Mouse (Mus musculus) stomach, postnatal 0 days (tissue): Measurements from ENCODE around the gene Lctl. TPM values are rescaled to one million over a fixed set of nuclear protein-coding genes. Genes with fewer than 3 reads are reported as not detected.
"Not testable (repeated sequence)": the region's sequence is repeated elsewhere in the genome, so short reads cannot be mapped to it uniquely, and the experiment has no call there.

ENCODE experiments used
- ATAC-seq: fragments of 200-750 bp; cut with Nextera tagmentation; 2 replicates; pipeline ENCODE4 v1.8.0; 2017; ENCODE audit not compliant: low FRiP score, low TSS enrichment
- DNase-seq: peaks from one replicate; pipeline ENCODE4 v3.0.0-alpha.2; 2016; ENCODE audit warnings: low spot score
- H3K27ac ChIP-seq: fragments of 300-500 bp; sonication (generic); replicated peaks from 2 replicates; pipeline ENCODE4 v1.5.1; 2014; ENCODE audit warnings: mild to moderate bottlenecking, control low read depth
- H3K27me3 ChIP-seq: fragments of 300-500 bp; sonication (generic); 2 replicates; pipeline ENCODE4 v1.6.1; 2014; ENCODE audit warnings: low read length; ENCODE audit not compliant: control insufficient read depth, insufficient read depth
- H3K36me3 ChIP-seq: fragments of 300-500 bp; sonication (generic); 2 replicates; pipeline ENCODE4 v1.6.1; 2014; ENCODE audit warnings: low read length, mixed read lengths; ENCODE audit not compliant: control insufficient read depth, insufficient read depth
- H3K4me1 ChIP-seq: fragments of 300-500 bp; sonication (generic); replicated peaks from 2 replicates; pipeline ENCODE4 v1.6.1; 2014; ENCODE audit warnings: antibody characterized with exemption; ENCODE audit not compliant: control insufficient read depth, insufficient read depth
- H3K4me2 ChIP-seq: fragments of 300-500 bp; sonication (generic); replicated peaks from 2 replicates; pipeline ENCODE4 v1.6.1; 2014; ENCODE audit warnings: low read depth, mild to moderate bottlenecking, control low read depth, moderate library complexity
- H3K4me3 ChIP-seq: fragments of 300-500 bp; sonication (generic); 2 replicates; pipeline ENCODE4 v1.5.1; 2014; ENCODE audit warnings: low read depth, low read length, control low read depth
- H3K9ac ChIP-seq: fragments of 300-500 bp; sonication (generic); 2 replicates; pipeline ENCODE4 v1.6.1; 2014; ENCODE audit warnings: mild to moderate bottlenecking, low read length, control low read depth, mixed read lengths
- H3K9me3 ChIP-seq: fragments of 300-500 bp; sonication (generic); 2 replicates; pipeline ENCODE4 v1.6.1; 2016; ENCODE audit warnings: low read length; ENCODE audit not compliant: control insufficient read depth
- CTCF ChIP-seq: IDR thresholded peaks from 2 replicates; pipeline ENCODE4 v1.5.1; 2016; ENCODE audit warnings: antibody characterized with exemption, low read depth, mild to moderate bottlenecking, moderate library complexity
- EP300 ChIP-seq: optimal IDR thresholded peaks from 2 replicates; pipeline ENCODE3; 2016; ENCODE audit warnings: antibody characterized with exemption
- WGBS: fragments of 180-500 bp; shearing (Covaris S2); extraction: QIAGEN DNeasy Blood & Tissue Kit; methylation state at CpG from one replicate; pipeline ENCODE4 v1.1.7; 2014; 5-methylcytosine and 5-hydroxymethylcytosine counted together
- polyA plus RNA-seq: library from polyadenylated mRNA; unstranded; fragments of >200 nt; fragmentation: Nextera tagmentation; extraction: Ambion mirVana; gene quantifications from 2 replicates; pipeline ENCODE4 v1.2.1, GENCODE M21; 2015

The Lctl gene
- polyA plus RNA-seq, 1 experiment from 2014 or later: 0.13 TPM

- H3K36me3 ChIP-seq, H3K4me3 ChIP-seq, H3K4me2 ChIP-seq, H3K27ac ChIP-seq, H3K4me1 ChIP-seq, ATAC-seq, H3K9ac ChIP-seq, H3K9me3 ChIP-seq, H3K27me3 ChIP-seq: not testable (repeated sequence)
- DNase-seq: peak; percentile 43
- WGBS: 4% methylated on average over 6 of the region's 6 CpGs
- TF ChIP-seq CTCF: peak; percentile 77
Observed at GRCm38 (mm10) chr9:64138896-64139295, 21.9 kb downstream of the Lctl start.

GRCm38 (mm10) chr9:64139879-64140278, 22.9 kb downstream of the Lctl start:
- Histone ChIP-seq H3K4me3 (no peak overlapping the region), H3K27me3 (no peaks in the 10 kb centered on the region), H3K4me2 (no peak overlapping the region), H3K9ac (no peak overlapping the region), H3K27ac (no peak overlapping the region), H3K4me1 (no peaks in the 10 kb centered on the region), H3K9me3 (no peaks in the 10 kb centered on the region), H3K36me3 (no peaks in the 10 kb centered on the region; the same call in 1 of the 2 replicates)
- ATAC-seq (no peak), DNase-seq (no peak)
- WGBS: 83% methylated on average over 9 of the region's 9 CpGs
- TF ChIP-seq CTCF (no peak), EP300 (no peak)

DNA sequence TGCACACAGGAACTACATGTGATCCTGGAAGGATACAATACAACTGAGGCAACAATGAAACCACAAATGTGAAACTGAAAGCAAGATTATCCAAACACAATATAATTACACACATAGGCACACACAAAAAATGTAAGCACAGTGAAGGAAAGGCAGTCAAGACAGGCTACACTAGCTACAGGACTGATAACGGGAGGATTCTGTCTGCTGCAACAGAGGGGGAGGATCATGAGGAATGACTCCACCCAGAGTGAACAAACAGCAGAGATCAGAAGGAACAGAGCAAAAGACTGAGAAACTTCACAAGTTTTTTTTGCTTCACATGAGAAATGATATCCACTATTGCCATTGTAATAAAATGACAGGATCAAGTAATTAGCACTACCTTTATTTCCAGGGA, 39.7 kb downstream of the Lctl start:
- ATAC-seq: no peak
- no peaks in the 10 kb centered on the region for H3K9me3 ChIP-seq
- peaks cover 3% of the 10 kb centered on the region for H3K36me3 ChIP-seq
- no peak overlapping the region for H3K9ac ChIP-seq
- H3K4me3 ChIP-seq: no peak overlapping the region
- 80% methylated on average over 1 of the region's 1 CpGs for WGBS
- H3K27ac ChIP-seq: no peak overlapping the region
- no peaks in the 10 kb centered on the region for H3K4me1 ChIP-seq
- H3K27me3 ChIP-seq: no peaks in the 10 kb centered on the region
- TF ChIP-seq EP300 (no peak), CTCF (no peak)
- DNase-seq: no peak
- no peak overlapping the region for H3K4me2 ChIP-seq

DNA sequence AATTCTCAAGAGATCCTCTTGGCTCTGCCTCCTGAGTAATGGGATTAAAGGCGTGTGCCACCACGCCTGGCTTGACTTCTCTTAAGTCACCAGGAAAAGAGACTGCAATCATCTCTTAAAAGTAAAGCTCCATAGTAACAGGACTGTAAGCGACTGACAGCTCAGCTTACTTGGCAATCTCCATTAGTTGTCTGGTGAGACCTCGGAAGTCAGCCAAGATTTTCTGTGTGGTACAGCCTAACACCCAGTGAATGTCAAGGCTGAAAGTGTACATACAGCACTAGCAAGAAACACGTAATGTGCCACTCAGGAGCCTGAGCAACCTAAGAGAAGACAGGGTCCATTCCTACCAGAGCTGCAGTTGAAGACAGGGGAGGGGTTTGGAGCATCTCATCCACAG, 43.5 kb downstream of the Lctl start:
- TF ChIP-seq EP300 (no peak), CTCF (no peak)
- H3K4me1 ChIP-seq: no peaks in the 10 kb centered on the region
- DNase-seq: no peak
- no peaks in the 10 kb centered on the region for H3K9me3 ChIP-seq
- H3K27ac ChIP-seq: no peak overlapping the region
- H3K4me3 ChIP-seq: no peak overlapping the region
- ATAC-seq: no peak
- H3K4me2 ChIP-seq: no peak overlapping the region
- H3K27me3 ChIP-seq: no peaks in the 10 kb centered on the region
- H3K9ac ChIP-seq: no peak overlapping the region
- peaks cover 3% of the 10 kb centered on the region; the same call in 1 of the 2 replicates for H3K36me3 ChIP-seq
- WGBS: 93% methylated on average over 5 of the region's 5 CpGs

DNA sequence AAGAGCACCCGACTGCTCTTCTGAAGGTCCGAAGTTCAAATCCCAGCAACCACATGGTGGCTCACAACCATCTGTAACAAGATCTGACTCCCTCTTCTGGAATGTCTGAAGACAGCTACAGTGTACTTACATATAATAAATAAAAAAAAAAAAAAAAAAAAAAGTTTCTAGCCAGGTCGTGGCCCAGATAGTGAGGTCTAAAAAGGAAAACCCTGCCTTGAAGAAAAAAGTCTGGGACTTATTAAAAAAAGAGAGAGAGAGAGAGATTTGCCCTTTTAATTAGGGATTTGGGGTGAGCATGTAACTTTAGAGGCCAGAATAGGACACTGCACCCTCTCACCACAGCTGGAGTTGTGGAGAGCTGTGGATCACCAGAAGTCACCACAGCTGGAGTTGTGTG, 53.0 kb downstream of the Lctl start:
- H3K4me1 ChIP-seq, H3K4me3 ChIP-seq, H3K9me3 ChIP-seq, H3K9ac ChIP-seq, ATAC-seq, H3K4me2 ChIP-seq, DNase-seq, H3K27ac ChIP-seq, H3K27me3 ChIP-seq, H3K36me3 ChIP-seq: not testable (repeated sequence)
- WGBS: 85% methylated on average over 3 of the region's 3 CpGs

DNA sequence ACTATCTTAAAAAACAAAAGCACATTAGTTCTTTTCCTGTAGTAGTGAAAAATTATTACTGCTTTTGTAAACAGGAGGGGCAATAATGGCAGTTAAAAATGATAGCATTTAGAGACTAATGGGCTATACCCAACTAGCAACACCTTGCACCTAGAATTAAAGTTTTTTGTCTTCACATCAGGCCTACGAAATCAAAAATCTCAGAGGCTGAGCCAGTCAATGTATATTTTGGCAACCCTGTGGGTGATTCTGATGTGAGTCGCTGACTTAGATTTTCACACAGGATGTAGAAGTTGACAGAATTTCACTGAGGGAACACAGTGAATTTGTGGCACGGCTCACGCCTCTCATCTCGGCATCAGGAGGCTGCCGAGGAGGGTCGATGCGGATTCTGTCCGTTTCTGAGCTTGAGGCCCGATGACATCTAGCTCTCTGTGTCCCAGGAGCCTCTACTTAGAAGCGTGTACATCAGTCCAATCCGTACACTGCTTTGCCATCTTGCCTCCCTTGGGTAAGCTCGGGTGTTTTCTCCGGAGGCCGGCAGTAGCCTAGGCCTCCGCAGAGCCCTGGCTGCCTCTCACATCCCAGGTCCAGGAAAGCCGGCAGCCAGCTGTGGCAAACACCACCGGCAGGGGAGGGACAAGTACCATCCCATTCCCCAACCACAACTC, 55.3 kb downstream of the Lctl start:
- 2% methylated on average over 18 of the region's 18 CpGs for WGBS
- Histone ChIP-seq H3K36me3 (peaks cover 15% of the 10 kb centered on the region), H3K27ac (peak overlapping the region; percentile 86), H3K4me3 (peak overlapping the region; percentile 85), H3K9ac (peak overlapping the region; percentile 90), H3K9me3 (no peaks in the 10 kb centered on the region), H3K4me2 (peak overlapping the region; percentile 80), H3K4me1 (0 out of 2 replicates have a peak, but pooled peaks cover 3% of the 10 kb centered on the region), H3K27me3 (no peaks in the 10 kb centered on the region)
- peak; percentile 54; the same call in 1 of the 2 replicates for ATAC-seq
- no peak for TF ChIP-seq EP300
- peak; percentile 15; the same call in 1 of the 2 replicates for TF ChIP-seq CTCF
- no peak for DNase-seq
